Mouse (Mus musculus): ENCODE results near the gene Rasl10a.

The Rasl10a gene

GRCm38 (mm10) chr11:5057856-5058641, at the start of gene Rasl10a:
Gene Rasl10a, plus strand, starts transcription at chr11:5058128.
- DNase-seq (ENCODE audit: low read depth) = no peak

- no peak for DNase-seq (ENCODE audit: low read depth)
Observed at GRCm38 (mm10) chr11:5008867-5009266, 49.1 kb upstream of the Rasl10a start.

GRCm38 (mm10) chr11:5009354-5010074, 48.4 kb upstream of the Rasl10a start:
- peak; percentile 33 for DNase-seq (ENCODE audit: low read depth)

- DNase-seq (ENCODE audit: low read depth) = no peak
Observed at GRCm38 (mm10) chr11:5010205-5010604, 47.7 kb upstream of the Rasl10a start.

GRCm38 (mm10) chr11:5011480-5011879, 46.4 kb upstream of the Rasl10a start:
- peak; percentile 53 for DNase-seq (ENCODE audit: low read depth)

GRCm38 (mm10) chr11:5012213-5012715, 45.7 kb upstream of the Rasl10a start:
- no peak for DNase-seq (ENCODE audit: low read depth)

- peak; percentile 81 for DNase-seq (ENCODE audit: low read depth)
Observed at GRCm38 (mm10) chr11:5015720-5016119, 42.2 kb upstream of the Rasl10a start.

- peak; percentile 98 for DNase-seq (ENCODE audit: low read depth)
Observed at GRCm38 (mm10) chr11:5016286-5016685, 41.6 kb upstream of the Rasl10a start.

GRCm38 (mm10) chr11:5017506-5017905, 40.4 kb upstream of the Rasl10a start:
- DNase-seq (ENCODE audit: low read depth) = peak; percentile 27

GRCm38 (mm10) chr11:5025108-5025507, 32.8 kb upstream of the Rasl10a start:
- DNase-seq (ENCODE audit: low read depth) = no peak

GRCm38 (mm10) chr11:5028228-5028627, 29.7 kb upstream of the Rasl10a start:
- no peak for DNase-seq (ENCODE audit: low read depth)

GRCm38 (mm10) chr11:5032706-5033105, 25.2 kb upstream of the Rasl10a start:
- DNase-seq (ENCODE audit: low read depth) = no peak

- peak; percentile 28 for DNase-seq (ENCODE audit: low read depth)
Observed at GRCm38 (mm10) chr11:5033136-5033535, 24.8 kb upstream of the Rasl10a start.

- no peak for DNase-seq (ENCODE audit: low read depth)
Observed at GRCm38 (mm10) chr11:5035421-5035820, 22.5 kb upstream of the Rasl10a start.

- DNase-seq (ENCODE audit: low read depth) = no peak
Observed at GRCm38 (mm10) chr11:5037146-5037854, 20.6 kb upstream of the Rasl10a start.

GRCm38 (mm10) chr11:5040585-5040984, 17.3 kb upstream of the Rasl10a start:
- no peak for DNase-seq (ENCODE audit: low read depth)

- no peak for DNase-seq (ENCODE audit: low read depth)
Observed at GRCm38 (mm10) chr11:5041144-5041780, 16.7 kb upstream of the Rasl10a start.

- peak; percentile 70 for DNase-seq (ENCODE audit: low read depth)
Observed at GRCm38 (mm10) chr11:5042645-5043381, 15.1 kb upstream of the Rasl10a start.

- no peak for DNase-seq (ENCODE audit: low read depth)
Observed at GRCm38 (mm10) chr11:5046321-5046926, 11.5 kb upstream of the Rasl10a start.

GRCm38 (mm10) chr11:5051629-5052028, 6.3 kb upstream of the Rasl10a start:
- no peak for DNase-seq (ENCODE audit: low read depth)
